Mouse (Mus musculus) kidney, embryonic 15.5 days (tissue): ENCODE data around the gene Cant1. TPM values are rescaled to one million over a fixed set of nuclear protein-coding genes. Genes with fewer than 3 reads are reported as not detected.
A peak's percentile ranks its signal among the peaks of the same experiment; 100 is the strongest.

Source experiments
- ATAC-seq: fragments of 200-750 bp; cut with Nextera tagmentation; replicated peaks from 2 replicates; pipeline ENCODE4 v1.8.0; 2017; ENCODE audit warnings: moderate TSS enrichment; ENCODE audit not compliant: low FRiP score
- H3K27ac ChIP-seq: fragments of 300-500 bp; sonication (generic); 2 replicates; pipeline ENCODE4 v1.5.1; 2015; ENCODE audit warnings: mild to moderate bottlenecking, inconsistent platforms
- H3K27me3 ChIP-seq: fragments of 300-500 bp; sonication (generic); 2 replicates; pipeline ENCODE4 v1.6.1; 2015; ENCODE audit warnings: inconsistent platforms
- H3K36me3 ChIP-seq: fragments of 300-500 bp; sonication (generic); 2 replicates; pipeline ENCODE4 v1.6.1; 2015; ENCODE audit warnings: inconsistent platforms
- H3K4me1 ChIP-seq: fragments of 300-500 bp; sonication (generic); 2 replicates; pipeline ENCODE4 v1.6.1; 2015; ENCODE audit warnings: inconsistent platforms
- H3K4me2 ChIP-seq: fragments of 300-500 bp; sonication (generic); 2 replicates; pipeline ENCODE4 v1.6.1; 2015; ENCODE audit warnings: moderate library complexity, mild to moderate bottlenecking, inconsistent platforms
- H3K4me3 ChIP-seq: fragments of 300-500 bp; sonication (generic); replicated peaks from 2 replicates; pipeline ENCODE4 v1.5.1; 2015; ENCODE audit warnings: mild to moderate bottlenecking, inconsistent platforms
- H3K9ac ChIP-seq: fragments of 300-500 bp; sonication (generic); 2 replicates; pipeline ENCODE4 v1.6.1; 2015; ENCODE audit warnings: mild to moderate bottlenecking, inconsistent platforms
- H3K9me3 ChIP-seq: fragments of 300-500 bp; sonication (generic); replicated peaks from 2 replicates; pipeline ENCODE4 v1.6.1; 2016; ENCODE audit warnings: inconsistent platforms
- WGBS: fragments of 180-500 bp; shearing (Covaris S2); methylation state at CpG from one replicate; pipeline ENCODE4 v1.1.7; 2015; ENCODE audit warnings: mixed read lengths; 5-methylcytosine and 5-hydroxymethylcytosine counted together
- polyA plus RNA-seq: library from polyadenylated mRNA; unstranded; fragments of >200 nt; fragmentation: Nextera tagmentation; extraction: Ambion mirVana; gene quantifications from 2 replicates; pipeline ENCODE4 v1.2.1, GENCODE M21; 2015

Cant1 gene
- polyA plus RNA-seq, 1 experiment from 2014 or later: 32.9 TPM

GRCm38 (mm10) chr11:118364021-118364420 lies 54.9 kb downstream of the Cant1 start:
- Histone ChIP-seq H3K9me3 (no peaks in the 10 kb centered on the region), H3K4me2 (no peak overlapping the region), H3K27ac (peak overlapping the region; percentile 93), H3K36me3 (no peaks in the 10 kb centered on the region), H3K4me3 (no peak overlapping the region), H3K4me1 (peaks cover 56% of the 10 kb centered on the region), H3K9ac (0 out of 2 replicates have a peak overlapping the region, but pooled peaks have one; percentile 27), H3K27me3 (no peaks in the 10 kb centered on the region)
- no peak for ATAC-seq
- WGBS: 73% methylated on average over 4 of the region's 4 CpGs

DNA sequence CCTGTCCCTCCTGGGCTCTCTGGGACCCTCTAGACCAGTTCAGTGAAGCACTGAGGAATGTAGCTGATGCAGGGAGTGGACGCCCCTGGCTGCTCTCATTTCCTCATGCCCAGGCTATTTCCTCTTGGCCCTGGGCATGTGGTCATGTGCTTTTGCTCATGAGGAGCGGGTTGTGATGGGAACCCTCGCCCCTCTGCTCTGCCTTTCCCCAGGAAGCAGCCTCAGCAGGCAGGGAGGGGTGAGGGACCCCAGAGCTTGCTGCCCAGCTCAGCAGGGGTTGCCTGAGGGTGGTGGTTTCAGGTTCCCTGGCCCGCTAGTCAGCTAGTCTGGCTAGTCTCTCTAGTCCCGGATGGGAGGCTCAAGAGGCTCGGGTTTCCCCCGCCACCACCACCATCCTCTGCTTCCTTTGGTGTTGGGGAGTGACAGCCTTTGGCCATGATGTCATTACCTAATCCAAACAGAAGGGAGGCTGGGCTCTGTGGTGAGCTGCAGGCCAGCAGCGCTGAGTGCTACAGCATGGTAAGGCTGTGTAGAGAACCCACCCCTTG lies 55.8 kb downstream of the Cant1 start:
- Histone ChIP-seq H3K4me3 (0 out of 2 replicates have a peak overlapping the region, but pooled peaks have one; percentile 3), H3K27ac (peak overlapping the region; percentile 93), H3K27me3 (no peaks in the 10 kb centered on the region), H3K9ac (peak overlapping the region; percentile 27; the same call in 1 of the 2 replicates), H3K9me3 (no peaks in the 10 kb centered on the region), H3K4me2 (peak overlapping the region; percentile 49), H3K4me1 (peaks cover 56% of the 10 kb centered on the region), H3K36me3 (no peaks in the 10 kb centered on the region)
- ATAC-seq: peak; percentile 88
- under 1% methylated on average over 8 of the region's 8 CpGs for WGBS

DNA sequence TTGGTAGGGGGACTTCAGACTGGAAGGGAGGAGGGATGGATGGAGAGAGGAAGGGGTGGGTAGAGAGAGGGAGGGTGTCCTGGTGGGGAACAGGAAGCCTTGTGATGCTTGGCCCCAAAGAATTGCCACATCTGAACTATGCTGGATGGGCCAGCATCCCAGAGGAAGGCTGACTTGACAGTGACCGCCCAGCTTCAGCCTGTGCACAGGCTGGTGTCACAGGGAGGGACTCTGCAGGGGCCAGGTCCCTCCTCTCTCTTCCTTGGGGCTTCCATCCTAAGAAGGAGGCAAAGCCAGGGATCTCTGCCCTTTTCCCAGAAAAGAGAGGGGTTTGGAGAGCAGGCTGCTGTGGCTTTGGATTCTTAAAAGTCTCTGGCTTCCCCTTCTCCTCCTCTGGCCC lies 56.4 kb downstream of the Cant1 start:
- Histone ChIP-seq H3K4me2 (peak overlapping the region; percentile 49), H3K9ac (no peak overlapping the region), H3K27ac (peak overlapping the region; percentile 93), H3K27me3 (no peaks in the 10 kb centered on the region), H3K36me3 (no peaks in the 10 kb centered on the region), H3K9me3 (no peaks in the 10 kb centered on the region), H3K4me1 (peaks cover 56% of the 10 kb centered on the region), H3K4me3 (no peak overlapping the region)
- 31% methylated on average over 1 of the region's 1 CpGs for WGBS
- 0 out of 2 replicates have a peak, but pooled peaks have one; percentile 26 for ATAC-seq

DNA sequence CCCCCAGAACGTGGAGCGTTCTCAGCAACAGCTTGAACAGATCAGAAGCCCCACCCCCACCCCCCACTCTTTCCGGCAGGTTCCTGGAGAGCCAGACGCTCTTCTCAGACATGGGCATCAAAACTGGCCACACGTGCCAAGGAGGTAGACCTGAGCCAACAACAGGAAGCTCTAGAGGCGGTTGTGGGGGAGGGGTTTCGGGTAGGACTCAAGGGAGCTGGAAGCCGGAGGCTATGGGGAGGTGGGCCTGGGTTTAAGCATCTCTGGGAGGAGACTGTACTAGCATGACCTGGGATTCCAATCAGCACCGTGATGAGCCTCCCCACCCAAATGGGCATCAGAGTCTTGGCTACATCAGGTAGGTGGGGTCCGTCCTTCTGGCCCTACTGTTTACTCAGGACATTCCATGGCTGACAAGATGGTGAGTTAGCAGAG lies 58.0 kb downstream of the Cant1 start:
- H3K36me3 ChIP-seq: no peaks in the 10 kb centered on the region
- 49% methylated on average over 10 of the region's 10 CpGs for WGBS
- no peaks in the 10 kb centered on the region for H3K9me3 ChIP-seq
- no peak overlapping the region for H3K4me2 ChIP-seq
- ATAC-seq: no peak
- no peak overlapping the region for H3K4me3 ChIP-seq
- no peaks in the 10 kb centered on the region for H3K27me3 ChIP-seq
- no peak overlapping the region for H3K9ac ChIP-seq
- H3K27ac ChIP-seq: no peak overlapping the region; the same call in 1 of the 2 replicates
- peaks cover 58% of the 10 kb centered on the region for H3K4me1 ChIP-seq

- H3K4me1 ChIP-seq: peaks cover 59% of the 10 kb centered on the region
- no peak overlapping the region for H3K27ac ChIP-seq
- no peak overlapping the region for H3K4me3 ChIP-seq
- H3K36me3 ChIP-seq: no peaks in the 10 kb centered on the region
- no peak overlapping the region for H3K4me2 ChIP-seq
- H3K9me3 ChIP-seq: no peaks in the 10 kb centered on the region
- ATAC-seq: no peak
- H3K27me3 ChIP-seq: no peaks in the 10 kb centered on the region
- no peak overlapping the region for H3K9ac ChIP-seq
- 66% methylated on average over 7 of the region's 7 CpGs for WGBS
Observed at GRCm38 (mm10) chr11:118360491-118360890, 58.4 kb downstream of the Cant1 start.

Other genes with a start within 250 kb of the Cant1 start
- gene Cyth1, start 170.5 kb downstream of the Cant1 start, polyA plus RNA-seq: 16.4 and 16.5 TPM in 2 replicates
- gene Usp36, start 128.8 kb downstream of the Cant1 start, polyA plus RNA-seq: 21.8 and 24.2 TPM in 2 replicates
- 0.44 and 0.80 TPM in 2 replicates for gene Cep295nl, start 76.6 kb downstream of the Cant1 start, polyA plus RNA-seq
- gene Timp2, start 63.3 kb downstream of the Cant1 start, polyA plus RNA-seq: 84.4 and 87.7 TPM in 2 replicates
- 13.6 and 18.2 TPM in 2 replicates for gene Lgals3bp, start 17.0 kb downstream of the Cant1 start, polyA plus RNA-seq
- 5.9 and 7.2 TPM in 2 replicates for gene C1qtnf1, start 9.1 kb upstream of the Cant1 start, polyA plus RNA-seq
- gene Engase, start 57.7 kb upstream of the Cant1 start, polyA plus RNA-seq: 5.4 and 8.7 TPM in 2 replicates